Comparison of ENCODE assay signal across 21 mouse cellular contexts in the genomic region with DNA sequence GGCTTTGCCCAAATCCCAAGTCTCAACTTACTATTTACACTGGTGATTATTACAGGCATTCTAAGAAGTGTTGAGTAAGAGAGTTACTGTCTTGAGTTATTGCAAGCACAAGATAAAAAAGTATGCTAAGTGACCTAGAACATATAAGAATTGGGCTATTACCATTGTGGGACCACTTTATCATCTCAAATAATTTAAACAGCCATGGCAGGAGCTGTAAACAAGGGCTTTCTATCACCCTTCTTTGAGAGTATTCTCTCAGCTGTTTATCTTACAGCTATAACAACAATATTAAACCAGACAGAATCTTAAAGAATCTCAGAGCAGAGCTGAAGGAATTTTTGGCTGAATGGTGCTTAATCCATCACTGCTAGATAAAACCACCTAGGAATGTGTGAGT.
"Had no signal": no experiment of that assay in that cellular context is flagged by ENCODE, and none has a peak within 500 bp of the region (broad histone marks: within the 10 kb centered on the region; RNA-seq: fewer than 3 reads in every experiment).

No protein-coding gene starts in this region.

- ATAC-seq: liver, postnatal 0 days; midbrain, embryonic 16.5 days had no signal

- H3K9me3 ChIP-seq: liver, embryonic 13.5 days; liver, embryonic 15.5 days; megakaryocyte, embryonic 14.5 days; midbrain, embryonic 10.5 days; midbrain, embryonic 12.5 days; neural tube, embryonic 13.5 days; neural tube, embryonic 15.5 days had no signal

- H3K27ac ChIP-seq: liver, embryonic 13.5 days; liver, embryonic 15.5 days; macrophage; midbrain, embryonic 10.5 days; midbrain, embryonic 12.5 days; neural tube, embryonic 13.5 days; neural tube, embryonic 15.5 days had no signal

- H3K36me3 ChIP-seq: liver, embryonic 13.5 days; liver, embryonic 15.5 days; midbrain, embryonic 10.5 days; midbrain, embryonic 12.5 days; neural tube, embryonic 13.5 days; neural tube, embryonic 15.5 days had no signal

- DNase-seq: liver, embryonic 13.5 days; liver, postnatal 0 days; lung, postnatal 10 days; midbrain, embryonic 14.5 days; retina, postnatal 1 day; right cerebral cortex, adult 18-20 months; right cerebral cortex, postnatal 25 days; right cerebral cortex, postnatal 4 days; spleen, adult 18-20 months; thymus, adult 18-20 months; thymus, postnatal 14 days; thymus, postnatal 36 days had no signal

- H3K9ac ChIP-seq: liver, embryonic 13.5 days; liver, embryonic 15.5 days; liver, postnatal 0 days; midbrain, embryonic 12.5 days; neural tube, embryonic 13.5 days; neural tube, embryonic 15.5 days had no signal

- H3K4me3 ChIP-seq: liver, embryonic 13.5 days; liver, embryonic 15.5 days; megakaryocyte, embryonic 14.5 days; midbrain, embryonic 10.5 days; midbrain, embryonic 12.5 days; myocyte; neural tube, embryonic 13.5 days; neural tube, embryonic 15.5 days had no signal

- H3K4me1 ChIP-seq: liver, embryonic 13.5 days; liver, embryonic 15.5 days; megakaryocyte, embryonic 14.5 days; midbrain, embryonic 10.5 days; midbrain, embryonic 12.5 days; neural tube, embryonic 13.5 days; neural tube, embryonic 15.5 days had no signal

- H3K27me3 ChIP-seq: liver, embryonic 13.5 days; liver, embryonic 15.5 days; megakaryocyte, embryonic 14.5 days; midbrain, embryonic 12.5 days; neural tube, embryonic 13.5 days; neural tube, embryonic 15.5 days had no signal

- H3K4me2 ChIP-seq: liver, embryonic 13.5 days; liver, embryonic 15.5 days; midbrain, embryonic 12.5 days; neural tube, embryonic 13.5 days; neural tube, embryonic 15.5 days had no signal
